Mouse (Mus musculus) spleen, adult 2 months (tissue): Measurements from ENCODE around the gene Tmem108.

Experiments
- CTCF ChIP-seq: fragments of 200-500 bp; IDR thresholded peaks from 2 replicates; pipeline ENCODE4 v1.5.1; 2011; ENCODE audit warnings: mild to moderate bottlenecking, inconsistent platforms; ENCODE audit not compliant: insufficient read depth, insufficient read length, insufficient replicate concordance; ENCODE audit errors: extremely low read depth
- POLR2A ChIP-seq: fragments of 200-500 bp; IDR thresholded peaks from 2 replicates; pipeline ENCODE4 v1.6.1; 2011; ENCODE audit warnings: low read depth, low read length, inconsistent platforms

DNA sequence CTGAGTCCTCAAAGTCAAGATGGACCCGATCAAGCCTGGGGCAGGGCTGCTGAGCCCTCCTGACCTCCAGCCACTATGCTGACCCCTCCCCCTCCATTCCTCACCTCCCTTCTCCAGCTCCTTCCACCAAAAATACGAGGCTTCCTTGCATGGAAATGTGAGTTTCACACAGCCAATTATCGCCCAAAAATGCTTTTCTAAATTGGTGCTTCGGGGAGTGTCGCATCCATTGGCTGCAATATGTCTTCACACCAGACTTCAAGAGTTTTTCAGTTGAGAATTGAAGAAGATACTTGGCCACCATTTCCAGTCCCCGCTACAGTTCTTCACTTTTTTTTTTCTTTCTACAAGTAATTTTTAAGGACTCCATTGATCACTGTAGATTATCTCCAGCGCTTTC is 19.8 kb upstream of the Tmem108 start:
- no peak for TF ChIP-seq POLR2A
- TF ChIP-seq CTCF, result no peak
